Mouse (Mus musculus) G1E (cell line): ENCODE results near the gene Gspt2.

ENCODE experiments used
- CTCF ChIP-seq: IDR thresholded peaks from 2 replicates; pipeline ENCODE4 v1.5.1; 2012; ENCODE audit warnings: low read depth, low read length, inconsistent platforms, mixed read lengths
- TAL1 ChIP-seq: conservative IDR thresholded peaks from 2 replicates; pipeline ENCODE4 v1.6.1; 2012; ENCODE audit warnings: low read depth, low read length, inconsistent platforms, mixed read lengths

- TF ChIP-seq CTCF, result no peak
- no peak for TF ChIP-seq TAL1
Observed at GRCm38 (mm10) chrX:94636911-94637310, 1.0 kb downstream of the Gspt2 start.
